Mouse (Mus musculus): ENCODE results near the gene Gm45521. TPM values are rescaled to one million over a fixed set of nuclear protein-coding genes. Genes with fewer than 3 reads are reported as not detected.

Gene Gm45521
- total and polyA plus RNA-seq, 3 experiments = not detected

DNA sequence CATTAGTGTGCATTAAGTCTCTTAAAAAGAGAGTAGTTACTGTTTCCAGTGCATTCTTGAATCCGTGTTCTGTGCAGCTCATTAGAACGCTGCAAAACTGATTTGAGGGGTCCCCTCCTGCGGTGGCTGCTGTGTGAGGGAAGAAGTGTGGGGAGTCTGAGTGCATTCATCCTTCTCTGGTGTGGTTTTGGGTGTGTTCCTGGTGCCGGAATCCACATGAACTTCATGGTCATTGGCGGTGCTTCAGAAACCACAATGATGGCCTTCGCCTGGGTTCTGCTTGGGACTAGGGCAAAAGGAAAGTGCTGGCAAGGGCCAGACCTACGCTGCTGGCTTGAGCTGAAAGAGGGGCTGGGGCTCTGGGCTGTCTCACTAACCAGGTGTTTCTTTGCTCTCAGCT, 22.9 kb upstream of the Gm45521 start:
- H3K4me3 ChIP-seq = no peak overlapping the region
- H3K36me3 ChIP-seq (ENCODE audit: control insufficient read depth, insufficient read depth, low read length) = no peaks in the 10 kb centered on the region
- no peak overlapping the region for H3K27ac ChIP-seq
- H3K79me2 ChIP-seq (replicated peaks; ENCODE audit: control insufficient read depth, insufficient read depth, low read length) = no peaks in the 10 kb centered on the region
- no peaks in the 10 kb centered on the region for H3K4me1 ChIP-seq (ENCODE audit: control insufficient read depth, insufficient read depth, low read length)
- no peak for TF ChIP-seq POLR2A (IDR thresholded peaks at IDR 0.05; ENCODE audit: insufficient read depth, low read depth, low read length)
- no peak for TF ChIP-seq CTCF (IDR thresholded peaks at IDR 0.05)
- TF ChIP-seq EP300 (IDR thresholded peaks at IDR 0.05; ENCODE audit: insufficient read depth, low read depth, low read length) = no peak
- no peak for DNase-seq
- WGBS = 96% methylated on average over 7 of the region's 7 CpGs
- H3K9ac ChIP-seq (ENCODE audit: low read depth, low read length) = no peak overlapping the region
- no peaks in the 10 kb centered on the region for H3K27me3 ChIP-seq (ENCODE audit: control insufficient read depth, insufficient read depth, low read length)
- intact Hi-C loops (cut with DNase I) = no loop called here

DNA sequence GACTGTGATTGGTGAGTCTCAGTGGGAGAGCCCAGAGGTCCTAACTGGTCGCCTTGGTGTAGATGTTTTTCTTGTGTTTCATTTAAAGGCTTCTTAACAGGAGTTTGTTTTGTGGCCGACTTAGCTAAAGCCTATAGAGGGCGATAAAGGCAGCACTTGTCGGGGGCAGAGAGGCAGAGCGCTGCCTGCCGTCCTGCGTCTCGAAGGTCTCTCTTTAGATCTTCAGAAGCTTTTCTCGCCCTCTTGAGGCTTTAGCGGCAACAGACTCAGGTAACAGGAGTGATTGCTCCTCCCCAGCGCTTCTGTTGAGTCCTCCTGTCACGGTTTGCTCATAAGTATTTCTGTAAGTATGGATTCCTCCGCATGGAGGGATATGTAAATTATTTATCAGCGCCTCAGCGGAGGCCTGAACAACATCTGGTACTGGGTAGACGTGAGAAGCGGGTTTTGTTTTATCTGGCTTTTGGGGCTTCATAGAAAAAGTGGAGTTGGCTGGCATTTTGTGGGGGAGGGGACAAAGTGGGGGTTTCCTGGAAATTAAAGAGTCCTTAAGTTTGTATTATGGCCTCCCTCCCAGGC, 19.9 kb upstream of the Gm45521 start:
- H3K27me3 ChIP-seq (ENCODE audit: control insufficient read depth, insufficient read depth, low read length) = no peaks in the 10 kb centered on the region
- TF ChIP-seq CTCF (IDR thresholded peaks at IDR 0.05) = peak; percentile 55
- TF ChIP-seq POLR2A (IDR thresholded peaks at IDR 0.05; ENCODE audit: insufficient read depth, low read depth, low read length) = no peak
- no peak for TF ChIP-seq EP300 (IDR thresholded peaks at IDR 0.05; ENCODE audit: insufficient read depth, low read depth, low read length)
- intact Hi-C loops (cut with DNase I) = no loop called here
- no peak for DNase-seq
- no peak overlapping the region for H3K4me3 ChIP-seq
- no peaks in the 10 kb centered on the region; the same call in 1 of the 2 replicates for H3K4me1 ChIP-seq (ENCODE audit: control insufficient read depth, insufficient read depth, low read length)
- 50% methylated on average over 17 of the region's 17 CpGs for WGBS
- H3K36me3 ChIP-seq (ENCODE audit: control insufficient read depth, insufficient read depth, low read length) = no peaks in the 10 kb centered on the region
- no peak overlapping the region for H3K27ac ChIP-seq
- no peak overlapping the region for H3K9ac ChIP-seq (ENCODE audit: low read depth, low read length)
- no peaks in the 10 kb centered on the region for H3K79me2 ChIP-seq (replicated peaks; ENCODE audit: control insufficient read depth, insufficient read depth, low read length)

DNA sequence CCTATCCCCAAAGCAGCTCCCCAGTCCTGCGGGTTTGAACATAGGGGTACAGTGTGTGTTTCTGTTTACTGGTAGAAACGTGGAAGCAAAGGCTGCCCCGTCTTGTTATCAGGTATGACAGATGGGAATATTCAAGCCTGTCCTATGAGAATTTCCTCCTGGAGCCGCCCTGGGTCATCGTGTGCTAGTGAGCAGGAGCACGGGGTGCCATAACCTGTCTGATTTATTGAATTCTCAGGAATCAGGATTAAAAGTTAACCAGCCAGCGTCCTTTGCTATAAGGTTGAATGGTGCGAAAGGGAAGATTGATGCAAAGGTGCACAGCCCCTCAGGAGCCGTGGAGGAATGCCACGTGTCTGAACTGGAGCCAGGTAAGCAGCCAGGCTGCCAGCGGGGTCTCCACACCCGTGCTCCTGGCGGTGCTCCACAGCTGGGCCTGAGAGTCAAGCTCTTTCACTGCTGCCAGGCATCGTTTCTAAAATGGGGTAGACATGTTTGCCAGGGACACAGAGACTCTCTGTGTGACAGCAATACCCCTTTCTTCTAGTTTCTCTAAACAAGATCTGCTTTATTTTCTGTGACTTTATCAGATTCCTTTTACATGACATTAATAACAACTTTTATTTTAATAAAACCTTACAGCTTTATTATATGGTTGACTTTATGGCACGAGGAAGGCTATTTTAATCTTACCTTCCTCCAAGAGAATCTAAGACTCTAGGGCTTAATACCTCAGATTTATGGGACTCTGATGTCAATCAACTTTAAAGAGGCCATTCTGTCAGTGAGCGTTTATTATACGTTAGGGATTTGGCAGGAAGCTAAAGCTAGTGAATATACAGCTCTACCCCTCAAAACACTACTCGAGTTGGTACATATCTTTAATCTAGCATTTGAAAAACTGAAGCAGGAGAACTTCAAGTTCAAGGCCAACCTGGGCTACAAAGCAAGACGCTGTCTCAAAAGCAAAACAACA, 18.0 kb upstream of the Gm45521 start:
- no peaks in the 10 kb centered on the region for H3K27me3 ChIP-seq (ENCODE audit: control insufficient read depth, insufficient read depth, low read length)
- no peak for DNase-seq
- no peaks in the 10 kb centered on the region for H3K36me3 ChIP-seq (ENCODE audit: control insufficient read depth, insufficient read depth, low read length)
- 80% methylated on average over 19 of the region's 19 CpGs for WGBS
- H3K27ac ChIP-seq = no peak overlapping the region
- no peaks in the 10 kb centered on the region; the same call in 1 of the 2 replicates for H3K4me1 ChIP-seq (ENCODE audit: control insufficient read depth, insufficient read depth, low read length)
- no peaks in the 10 kb centered on the region for H3K79me2 ChIP-seq (replicated peaks; ENCODE audit: control insufficient read depth, insufficient read depth, low read length)
- intact Hi-C loops (cut with DNase I) = no loop called here
- H3K9ac ChIP-seq (ENCODE audit: low read depth, low read length) = no peak overlapping the region
- TF ChIP-seq CTCF (IDR thresholded peaks at IDR 0.05) = no peak
- TF ChIP-seq POLR2A (IDR thresholded peaks at IDR 0.05; ENCODE audit: insufficient read depth, low read depth, low read length) = no peak
- TF ChIP-seq EP300 (IDR thresholded peaks at IDR 0.05; ENCODE audit: insufficient read depth, low read depth, low read length) = no peak
- no peak overlapping the region for H3K4me3 ChIP-seq

DNA sequence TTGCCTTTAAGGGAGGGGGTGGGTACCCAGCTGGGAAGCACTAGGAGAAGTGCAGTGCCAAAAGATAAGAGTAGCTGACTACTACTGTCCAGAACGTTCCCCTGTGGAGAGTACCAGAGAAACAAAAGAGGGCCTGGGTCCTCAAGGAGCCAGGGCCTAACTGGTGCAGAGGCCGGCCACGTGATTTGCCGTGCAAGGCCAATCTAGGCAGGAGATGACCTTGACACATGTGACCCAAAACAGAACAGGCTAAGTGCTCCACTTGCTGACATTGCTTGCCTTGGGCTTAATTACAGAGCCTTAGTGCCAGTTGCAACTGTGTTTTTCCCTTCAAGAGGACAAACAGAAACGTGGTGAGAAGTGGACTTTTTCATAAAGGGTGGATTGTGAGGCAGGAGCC, 15.7 kb upstream of the Gm45521 start:
- Histone ChIP-seq H3K27me3 (ENCODE audit: control insufficient read depth, insufficient read depth, low read length) (no peaks in the 10 kb centered on the region), H3K9ac (ENCODE audit: low read depth, low read length) (no peak overlapping the region), H3K36me3 (ENCODE audit: control insufficient read depth, insufficient read depth, low read length) (no peaks in the 10 kb centered on the region), H3K79me2 (replicated peaks; ENCODE audit: control insufficient read depth, insufficient read depth, low read length) (no peaks in the 10 kb centered on the region), H3K27ac (no peak overlapping the region), H3K4me1 (ENCODE audit: control insufficient read depth, insufficient read depth, low read length) (no peaks in the 10 kb centered on the region; the same call in 1 of the 2 replicates), H3K4me3 (no peak overlapping the region)
- intact Hi-C loops (cut with DNase I) = loop anchor here (5.0 kb wide), 1 partner anchor 124 kb away; the partner anchor contains the start of gene Flnb
- TF ChIP-seq POLR2A (IDR thresholded peaks at IDR 0.05; ENCODE audit: insufficient read depth, low read depth, low read length) (no peak), EP300 (IDR thresholded peaks at IDR 0.05; ENCODE audit: insufficient read depth, low read depth, low read length) (no peak), CTCF (IDR thresholded peaks at IDR 0.05) (no peak)
- WGBS = 44% methylated on average over 5 of the region's 5 CpGs
- DNase-seq = no peak

DNA sequence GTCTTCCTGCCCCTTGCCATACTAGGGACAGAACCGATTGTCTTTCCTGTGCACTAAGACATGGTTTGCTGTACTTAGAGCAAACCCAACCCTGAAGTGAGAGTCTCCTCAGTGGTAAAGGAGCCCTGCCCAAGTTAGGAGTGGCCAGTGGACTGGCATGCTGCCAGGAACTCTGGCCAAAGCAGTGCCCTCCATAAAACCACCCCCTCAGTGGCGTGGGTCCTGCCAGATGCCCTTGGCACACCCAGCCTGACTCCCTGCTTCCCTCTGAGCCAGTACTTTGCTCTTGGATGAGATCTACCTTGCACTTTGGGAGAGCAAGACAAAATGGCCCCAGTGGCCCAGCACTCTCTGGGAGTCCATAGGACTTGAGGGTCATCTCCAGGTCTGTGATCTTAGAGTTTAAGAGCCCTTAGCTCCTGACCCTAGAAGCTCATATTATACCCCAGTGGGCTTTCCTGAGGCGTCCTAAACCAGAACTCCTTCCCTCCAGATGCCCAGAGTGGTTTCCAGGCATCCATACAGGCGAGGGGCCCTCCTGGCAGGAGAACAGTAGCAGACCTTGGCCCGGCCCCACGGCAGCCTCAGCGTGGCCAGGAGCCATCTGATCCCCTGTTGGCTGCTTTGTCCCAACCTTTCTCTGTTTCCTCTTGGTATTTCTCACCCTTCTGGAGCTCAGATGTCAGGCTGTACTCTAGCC, 13.8 kb upstream of the Gm45521 start:
- peak in 1 of 2 experiments; percentile 55 for DNase-seq

More for the DNA sequence above, 13.8 kb upstream of the Gm45521 start:
- Histone ChIP-seq H3K4me3 (no peak overlapping the region), H3K36me3 (ENCODE audit: control insufficient read depth, insufficient read depth, low read length) (no peaks in the 10 kb centered on the region), H3K9ac (ENCODE audit: low read depth, low read length) (no peak overlapping the region), H3K27ac (no peak overlapping the region), H3K4me1 (ENCODE audit: control insufficient read depth, insufficient read depth, low read length) (no peaks in the 10 kb centered on the region; the same call in 1 of the 2 replicates), H3K79me2 (replicated peaks; ENCODE audit: control insufficient read depth, insufficient read depth, low read length) (no peaks in the 10 kb centered on the region), H3K27me3 (ENCODE audit: control insufficient read depth, insufficient read depth, low read length) (no peaks in the 10 kb centered on the region)
- TF ChIP-seq EP300 (IDR thresholded peaks at IDR 0.05; ENCODE audit: insufficient read depth, low read depth, low read length) (no peak), CTCF (IDR thresholded peaks at IDR 0.05) (no peak), POLR2A (IDR thresholded peaks at IDR 0.05; ENCODE audit: insufficient read depth, low read depth, low read length) (no peak)
- WGBS = 63% methylated on average over 7 of the region's 7 CpGs
- intact Hi-C loops (cut with DNase I) = loop anchor here (5.0 kb wide), 1 partner anchor 126 kb away; the partner anchor contains the start of gene Flnb

Data from heart, adult 2 months (tissue).